7 mouse cellular contexts compared by ENCODE assay signal in the genomic region with DNA sequence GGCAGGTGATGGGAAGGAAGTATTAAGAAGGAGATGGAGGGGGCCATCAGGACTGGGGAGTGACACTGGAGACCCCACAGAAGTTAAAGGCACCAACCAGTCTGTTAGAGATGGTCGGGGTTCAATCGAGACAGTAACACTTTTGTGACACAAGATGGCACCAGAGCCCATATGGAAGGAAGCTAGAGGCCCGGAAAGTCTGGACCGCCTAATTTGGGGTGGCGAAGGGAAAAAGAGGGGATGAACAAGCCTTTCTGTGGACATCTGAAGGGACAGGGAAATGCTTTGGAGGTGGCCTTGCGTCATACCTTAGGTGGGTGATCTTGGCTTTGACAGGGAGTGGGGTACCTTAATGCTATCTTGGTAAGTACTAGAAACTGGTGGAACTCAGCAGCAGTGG. TPM values are rescaled to one million over a fixed set of nuclear protein-coding genes. Genes with fewer than 3 reads are reported as not detected.
DNase-seq lines count a peak whose midpoint lies in the region; ATAC-seq and TF ChIP-seq lines count a peak whose summit lies in the region.

No protein-coding gene starts in this region.

- no peak overlapping the region for H3K4me2 ChIP-seq in hindbrain, postnatal 0 days (ENCODE audit: low read depth, low read length)
- H3K4me2 ChIP-seq in hindbrain, embryonic 16.5 days (ENCODE audit: low read length), result no peak overlapping the region

- WGBS in hindbrain, postnatal 0 days, result 56% methylated on average over 6 of the region's 6 CpGs
- WGBS in hindbrain, embryonic 16.5 days, result 58% methylated on average over 6 of the region's 6 CpGs

- peak; percentile 87 for TF ChIP-seq CTCF in hindbrain, postnatal 0 days (IDR thresholded peaks at IDR 0.05; ENCODE audit: low read depth)

- no peak for ATAC-seq in hindbrain, postnatal 0 days
- no peak for ATAC-seq in hindbrain, embryonic 16.5 days

- H3K27ac ChIP-seq in hindbrain, postnatal 0 days, result no peak overlapping the region
- no peak overlapping the region for H3K27ac ChIP-seq in hindbrain, embryonic 16.5 days (ENCODE audit: low read depth, low read length)

- no peaks in the 10 kb centered on the region for H3K27me3 ChIP-seq in hindbrain, postnatal 0 days (ENCODE audit: insufficient read depth, low read length)
- no peaks in the 10 kb centered on the region for H3K27me3 ChIP-seq in hindbrain, embryonic 16.5 days (replicated peaks; ENCODE audit: control insufficient read depth, insufficient read depth, low read length)

- H3K9ac ChIP-seq in hindbrain, postnatal 0 days (replicated peaks; ENCODE audit: low read length), result no peak overlapping the region
- no peak overlapping the region for H3K9ac ChIP-seq in hindbrain, embryonic 16.5 days (ENCODE audit: low read depth, low read length)

- H3K36me3 ChIP-seq in hindbrain, postnatal 0 days (ENCODE audit: insufficient read depth, low read length), result peaks cover 64% of the 10 kb centered on the region
- H3K36me3 ChIP-seq in hindbrain, embryonic 16.5 days (ENCODE audit: control insufficient read depth, insufficient read depth, low read length), result peaks cover 38% of the 10 kb centered on the region

- DNase-seq in hindbrain, postnatal 0 days (ENCODE audit: low spot score), result peak; percentile 76
- DNase-seq in thymus, postnatal 14 days, result peak; percentile 14
- no peak for DNase-seq in thymus, adult 18-20 months
- peak; percentile 32 for DNase-seq in embryo, embryonic 10 days (ENCODE audit: low spot score)
- DNase-seq in yolk sac, embryonic 10.5 days (ENCODE audit: low spot score), result peak; percentile 15
- DNase-seq in spleen, postnatal 36 days (ENCODE audit: low spot score in 2 of 2), result no peak

- no peak overlapping the region for H3K4me3 ChIP-seq in hindbrain, postnatal 0 days (ENCODE audit: low read length)
- no peak overlapping the region for H3K4me3 ChIP-seq in hindbrain, embryonic 16.5 days (ENCODE audit: low read length)

- H3K9me3 ChIP-seq in hindbrain, postnatal 0 days (ENCODE audit: low read length), result no peaks in the 10 kb centered on the region
- H3K9me3 ChIP-seq in hindbrain, embryonic 16.5 days (ENCODE audit: control insufficient read depth, low read length), result no peaks in the 10 kb centered on the region

- no peaks in the 10 kb centered on the region for H3K4me1 ChIP-seq in hindbrain, postnatal 0 days (ENCODE audit: insufficient read depth, low read length)
- H3K4me1 ChIP-seq in hindbrain, embryonic 16.5 days (ENCODE audit: control insufficient read depth, insufficient read depth, low read depth, low read length), result no peaks in the 10 kb centered on the region

RNA-seq across cellular contexts. Expression of a gene that starts 35.0 kb away (rescaled TPM):
- 41.7 and 49.6 TPM in 2 replicates for total RNA-seq in hindbrain, postnatal 0 days (2014; rRNA removed)
- 14.4 and 15.3 TPM in 2 replicates for polyA plus RNA-seq in hindbrain, postnatal 0 days (2015; fragmentation: Nextera tagmentation; extraction: Ambion mirVana)
- polyA plus RNA-seq in hindbrain, embryonic 16.5 days (2015; fragmentation: Nextera tagmentation; extraction: Ambion mirVana), result 19.4 and 24.9 TPM in 2 replicates

Comparison
In these comparisons a context has a peak if more than half of its experiments do, and no peak if none do; other contexts are left out.
1. DNase-seq: peak in hindbrain, postnatal 0 days (single experiment), thymus, postnatal 14 days (single experiment), embryo, embryonic 10 days (single experiment) and yolk sac, embryonic 10.5 days (single experiment); none in thymus, adult 18-20 months (0 of 2) and spleen, postnatal 36 days (0 of 2).